Mouse (Mus musculus): Measurements from ENCODE around the gene Tob1.

Tob1 gene

GRCm38 (mm10) chr11:94229207-94229960, 18.1 kb downstream of the Tob1 start:
- DNase-seq (ENCODE audit: low spot score) = no peak

GRCm38 (mm10) chr11:94230244-94230643, 19.0 kb downstream of the Tob1 start:
- no peak for DNase-seq (ENCODE audit: low spot score)

GRCm38 (mm10) chr11:94231821-94232552, 20.7 kb downstream of the Tob1 start:
- no peak for DNase-seq (ENCODE audit: low spot score)

GRCm38 (mm10) chr11:94233405-94233804, 22.2 kb downstream of the Tob1 start:
- no peak for DNase-seq (ENCODE audit: low spot score)

- DNase-seq (ENCODE audit: low spot score) = no peak
Observed at GRCm38 (mm10) chr11:94234380-94234779, 23.1 kb downstream of the Tob1 start.

- DNase-seq (ENCODE audit: low spot score) = no peak
Observed at GRCm38 (mm10) chr11:94234857-94235256, 23.6 kb downstream of the Tob1 start.

GRCm38 (mm10) chr11:94236074-94236473, 24.8 kb downstream of the Tob1 start:
- peak; percentile 57 for DNase-seq (ENCODE audit: low spot score)

- no peak for DNase-seq (ENCODE audit: low spot score)
Observed at GRCm38 (mm10) chr11:94238786-94239185, 27.5 kb downstream of the Tob1 start.

- DNase-seq (ENCODE audit: low spot score) = no peak
Observed at GRCm38 (mm10) chr11:94239706-94240105, 28.5 kb downstream of the Tob1 start.

- peak; percentile 41 for DNase-seq (ENCODE audit: low spot score)
Observed at GRCm38 (mm10) chr11:94242760-94243421, 31.6 kb downstream of the Tob1 start.

GRCm38 (mm10) chr11:94243422-94244180, 32.3 kb downstream of the Tob1 start:
- no peak for DNase-seq (ENCODE audit: low spot score)

GRCm38 (mm10) chr11:94244385-94244784, 33.1 kb downstream of the Tob1 start:
- DNase-seq (ENCODE audit: low spot score) = no peak

GRCm38 (mm10) chr11:94245955-94246788, 34.9 kb downstream of the Tob1 start, which contains the start of gene Wfikkn2:
Gene Wfikkn2, minus strand, starts transcription at chr11:94246005.
- no peak for DNase-seq (ENCODE audit: low spot score)

GRCm38 (mm10) chr11:94246789-94247061, 35.5 kb downstream of the Tob1 start:
- no peak for DNase-seq (ENCODE audit: low spot score)

- no peak for DNase-seq (ENCODE audit: low spot score)
Observed at GRCm38 (mm10) chr11:94253156-94253555, 41.9 kb downstream of the Tob1 start.

GRCm38 (mm10) chr11:94253691-94254090, 42.4 kb downstream of the Tob1 start:
- no peak for DNase-seq (ENCODE audit: low spot score)

- no peak for DNase-seq (ENCODE audit: low spot score)
Observed at GRCm38 (mm10) chr11:94255733-94256132, 44.5 kb downstream of the Tob1 start.

GRCm38 (mm10) chr11:94257987-94258386, 46.7 kb downstream of the Tob1 start:
- no peak for DNase-seq (ENCODE audit: low spot score)

GRCm38 (mm10) chr11:94259814-94260213, 48.6 kb downstream of the Tob1 start:
- DNase-seq (ENCODE audit: low spot score) = no peak

GRCm38 (mm10) chr11:94261585-94262370, 50.5 kb downstream of the Tob1 start:
- no peak for DNase-seq (ENCODE audit: low spot score)

Data from ovary, postnatal 36 days (tissue).